Mouse (Mus musculus) bone marrow, adult 2 months (tissue): ENCODE results near the gene Cass4. TPM values are rescaled to one million over a fixed set of nuclear protein-coding genes. Genes with fewer than 3 reads are reported as not detected.

Experiments used
- H3K27ac ChIP-seq: fragments of 200-500 bp; 2 replicates; pipeline ENCODE4 v1.5.1; 2012; ENCODE audit warnings: low read depth, mild to moderate bottlenecking, control low read depth, inconsistent platforms, low read length; ENCODE audit not compliant: control insufficient read depth, poor library complexity, insufficient read depth
- H3K4me1 ChIP-seq: fragments of 200-500 bp; 2 replicates; pipeline ENCODE4 v1.6.1; 2011; ENCODE audit warnings: low read length; ENCODE audit not compliant: control insufficient read depth, insufficient read depth
- H3K4me3 ChIP-seq: fragments of 200-500 bp; replicated peaks from 2 replicates; pipeline ENCODE3; 2011; ENCODE audit warnings: mild to moderate bottlenecking, low read depth, low read length, control low read depth; ENCODE audit not compliant: control insufficient read depth
- CTCF ChIP-seq: fragments of 200-500 bp; IDR thresholded peaks from 2 replicates; pipeline ENCODE4 v1.5.1; 2011; ENCODE audit warnings: low read length, control low read depth; ENCODE audit not compliant: control insufficient read depth, insufficient read depth
- POLR2A ChIP-seq: fragments of 200-500 bp; IDR thresholded peaks from 2 replicates; pipeline ENCODE4 v1.6.1; 2011; ENCODE audit warnings: low read depth, mild to moderate bottlenecking, control low read depth, low read length, borderline replicate concordance; ENCODE audit not compliant: control insufficient read depth
- WGBS: fragments of 180-500 bp; shearing (Covaris S2); methylation state at CpG from one replicate; pipeline ENCODE4 v1.1.7; 2018; 5-methylcytosine and 5-hydroxymethylcytosine counted together
- polyA plus RNA-seq: library from polyadenylated mRNA; stranded (reverse); fragments of >200 nt; gene quantifications from 2 replicates; pipeline ENCODE4 v1.2.4, GENCODE M21; 2011; ENCODE audit warnings: low replicate concordance; ENCODE audit not compliant: missing spikeins, insufficient read depth, insufficient read length

Gene Cass4
- polyA plus RNA-seq, 1 experiment, result 6.6 TPM

GRCm38 (mm10) chr2:172450640-172451039, 57.0 kb downstream of the Cass4 start:
- 80% methylated on average over 6 of the region's 6 CpGs for WGBS
- H3K27ac ChIP-seq, result no peak overlapping the region
- H3K4me3 ChIP-seq, result no peak overlapping the region
- H3K4me1 ChIP-seq, result no peaks in the 10 kb centered on the region
- TF ChIP-seq CTCF (no peak), POLR2A (no peak)

GRCm38 (mm10) chr2:172452031-172452430, 58.4 kb downstream of the Cass4 start:
- TF ChIP-seq POLR2A (no peak), CTCF (no peak)
- H3K27ac ChIP-seq, result no peak overlapping the region
- WGBS, result 91% methylated on average over 4 of the region's 4 CpGs
- no peaks in the 10 kb centered on the region for H3K4me1 ChIP-seq
- no peak overlapping the region for H3K4me3 ChIP-seq

DNA sequence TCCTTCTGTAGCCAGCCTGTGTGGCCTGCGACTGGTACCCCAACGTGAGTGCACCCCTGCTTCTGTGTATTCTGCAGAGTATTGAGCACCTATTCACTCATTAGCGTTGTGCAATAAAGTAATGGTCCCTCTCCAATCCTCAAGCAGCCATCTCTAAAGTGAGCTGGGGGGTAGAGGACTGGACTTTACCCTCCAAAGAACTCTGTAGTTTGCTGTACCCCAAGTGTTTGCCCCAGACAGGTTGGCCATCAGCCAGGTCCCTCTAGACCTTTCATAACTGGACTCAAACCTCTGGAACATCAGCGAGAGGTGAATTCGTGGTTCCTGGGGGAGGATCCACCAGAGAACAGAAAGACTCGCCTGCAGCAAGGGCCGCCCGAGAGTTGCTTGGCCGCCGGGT, 58.9 kb downstream of the Cass4 start:
- H3K27ac ChIP-seq, result no peak overlapping the region

GRCm38 (mm10) chr2:172458496-172458895, 64.9 kb downstream of the Cass4 start, which contains the start of gene Gcnt7:
Gene Gcnt7, minus strand, starts transcription at chr2:172458596.
- TF ChIP-seq POLR2A (no peak), CTCF (no peak)
- Histone ChIP-seq H3K27ac (no peak within 1 kb of the TSS), H3K4me3 (no peak within 1 kb of the TSS), H3K4me1 (no peaks in the 10 kb centered on the region)
- WGBS, result 89% methylated on average over 11 of the region's 11 CpGs

More for the DNA sequence above, 58.9 kb downstream of the Cass4 start:
- WGBS, result 94% methylated on average over 10 of the region's 10 CpGs
- no peaks in the 10 kb centered on the region for H3K4me1 ChIP-seq
- no peak overlapping the region for H3K4me3 ChIP-seq
- TF ChIP-seq POLR2A (no peak), CTCF (no peak)

- no peak overlapping the region for H3K27ac ChIP-seq
- no peaks in the 10 kb centered on the region for H3K4me1 ChIP-seq
- TF ChIP-seq CTCF (no peak), POLR2A (no peak)
- 84% methylated on average over 2 of the region's 2 CpGs for WGBS
- H3K4me3 ChIP-seq, result no peak overlapping the region
These were observed 67.1 kb downstream of the Cass4 start for GRCm38 (mm10) chr2:172460647-172461046.

GRCm38 (mm10) chr2:172462813-172463212, 69.2 kb downstream of the Cass4 start:
- no peaks in the 10 kb centered on the region for H3K4me1 ChIP-seq
- H3K4me3 ChIP-seq, result no peak overlapping the region
- WGBS, result 92% methylated on average over 4 of the region's 4 CpGs
- no peak overlapping the region for H3K27ac ChIP-seq
- TF ChIP-seq CTCF, result no peak

DNA sequence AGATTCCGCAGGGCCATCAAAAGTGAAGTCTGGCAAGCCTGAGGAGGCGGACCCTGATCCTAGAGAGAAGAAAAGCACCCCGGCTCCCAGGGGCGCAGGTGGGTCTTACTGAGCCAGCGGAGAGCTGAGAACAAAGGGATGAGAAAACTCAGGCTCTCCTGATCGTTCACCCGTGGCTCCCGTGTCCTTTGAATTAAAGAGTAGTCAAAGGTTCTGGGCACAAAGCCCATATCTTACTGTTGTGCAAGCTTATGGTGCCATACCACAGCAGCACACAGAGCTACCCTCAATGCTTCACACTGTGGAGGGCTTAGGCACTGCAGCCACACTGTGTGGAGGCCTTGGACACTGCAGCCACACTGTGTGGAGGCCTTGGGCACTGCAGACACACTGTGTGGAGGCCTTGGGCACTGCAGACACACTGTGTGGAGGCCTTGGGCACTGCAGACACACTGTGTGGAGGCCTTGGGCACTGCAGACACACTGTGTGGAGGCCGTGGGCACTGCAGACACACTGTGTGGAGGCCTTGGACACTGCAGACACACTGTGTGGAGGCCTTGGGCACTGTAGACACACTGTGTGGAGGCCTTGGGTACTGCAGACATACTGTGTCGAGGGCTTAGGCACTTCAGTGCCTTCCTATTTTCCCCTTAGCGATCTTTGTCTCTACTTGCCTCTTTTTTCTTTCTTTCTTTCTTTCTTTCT, 73.0 kb downstream of the Cass4 start:
- WGBS, result 84% methylated on average over 11 of the region's 11 CpGs

GRCm38 (mm10) chr2:172467206-172467605, 73.6 kb downstream of the Cass4 start:
- H3K4me1 ChIP-seq, result no peaks in the 10 kb centered on the region
- TF ChIP-seq CTCF (no peak), POLR2A (no peak)
- no peak overlapping the region for H3K4me3 ChIP-seq
- 94% methylated on average over 5 of the region's 5 CpGs for WGBS
- H3K27ac ChIP-seq, result no peak overlapping the region

More for the DNA sequence above, 73.0 kb downstream of the Cass4 start:
- no peak for TF ChIP-seq CTCF
- TF ChIP-seq POLR2A, result no peak
- no peaks in the 10 kb centered on the region for H3K4me1 ChIP-seq
- H3K4me3 ChIP-seq, result no peak overlapping the region
- no peak overlapping the region for H3K27ac ChIP-seq
